ENCODE assay signal across 9 mouse cellular contexts in genomic region chr14:120791828-120792554, GRCm38 (mm10).
DNase-seq lines count a peak whose midpoint lies in the region; ATAC-seq and TF ChIP-seq lines count a peak whose summit lies in the region.
"Had no signal": no experiment of that assay in that cellular context is flagged by ENCODE, and none has a peak within 500 bp of the region (broad histone marks: within the 10 kb centered on the region; RNA-seq: fewer than 3 reads in every experiment).

No protein-coding gene starts in this region.

- peak; percentile 12 for DNase-seq in CD4-positive, CD25-positive, alpha-beta regulatory T cell, adult 2 months (ENCODE audit: low read depth, low spot score)
- DNase-seq in kidney, postnatal 0 days (ENCODE audit: low spot score) = no peak
- DNase-seq in CH12.LX (ENCODE audit: extremely low read depth) = peak; percentile 40
- DNase-seq in embryo, embryonic 10.5 days (ENCODE audit: low spot score) = peak; percentile 50
- DNase-seq in ovary, postnatal 10 days (ENCODE audit: low spot score) = no peak

- 80% methylated on average over 4 of the region's 4 CpGs for WGBS in kidney, postnatal 0 days
- WGBS in kidney, embryonic 16.5 days = 77% methylated on average over 4 of the region's 4 CpGs
- WGBS in midbrain, embryonic 13.5 days = 86% methylated on average over 4 of the region's 4 CpGs

- H3K36me3 ChIP-seq in kidney, postnatal 0 days (ENCODE audit: insufficient read depth, low read length) = no peaks in the 10 kb centered on the region
- H3K36me3 ChIP-seq in kidney, embryonic 16.5 days (ENCODE audit: insufficient read depth, low read length) = no peaks in the 10 kb centered on the region
- no peaks in the 10 kb centered on the region for H3K36me3 ChIP-seq in CH12.LX (replicated peaks in 1 of 2; ENCODE audit: control insufficient read depth in 1 of 2, insufficient read depth in 1 of 2, low read length in 1 of 2)
- no peaks in the 10 kb centered on the region for H3K36me3 ChIP-seq in midbrain, embryonic 13.5 days

- no peaks in the 10 kb centered on the region for H3K9me3 ChIP-seq in kidney, postnatal 0 days (replicated peaks; ENCODE audit: low read length)
- H3K9me3 ChIP-seq in kidney, embryonic 16.5 days (ENCODE audit: low read length) = no peaks in the 10 kb centered on the region
- no peaks in the 10 kb centered on the region for H3K9me3 ChIP-seq in CH12.LX (replicated peaks; ENCODE audit: low read length)
- H3K9me3 ChIP-seq in midbrain, embryonic 13.5 days = no peaks in the 10 kb centered on the region; the same call in 1 of the 2 replicates

- no peak overlapping the region for H3K4me3 ChIP-seq in kidney, postnatal 0 days (replicated peaks; ENCODE audit: low read depth, low read length)
- H3K4me3 ChIP-seq in kidney, embryonic 16.5 days (ENCODE audit: low read length) = no peak overlapping the region
- H3K4me3 ChIP-seq in CH12.LX (replicated peaks in 1 of 3; ENCODE audit: low read depth in 2 of 3, low read length in 2 of 3, poor library complexity in 1 of 3) = no peak overlapping the region
- no peak overlapping the region for H3K4me3 ChIP-seq in midbrain, embryonic 13.5 days (replicated peaks)

- no peak overlapping the region for H3K4me2 ChIP-seq in kidney, postnatal 0 days (ENCODE audit: low read length)
- H3K4me2 ChIP-seq in kidney, embryonic 16.5 days (replicated peaks; ENCODE audit: low read depth, low read length) = no peak overlapping the region
- no peak overlapping the region for H3K4me2 ChIP-seq in CH12.LX (ENCODE audit: insufficient read depth, low read depth, poor library complexity, severe bottlenecking)
- no peak overlapping the region for H3K4me2 ChIP-seq in midbrain, embryonic 13.5 days (replicated peaks)
- H3K4me2 ChIP-seq: hindbrain, embryonic 14.5 days had no signal

- TF ChIP-seq POLR2A in CH12.LX (IDR thresholded peaks at IDR 0.05; ENCODE audit: low read depth, low read length) = no peak

- H3K27ac ChIP-seq in kidney, postnatal 0 days = no peak overlapping the region
- H3K27ac ChIP-seq in kidney, embryonic 16.5 days (ENCODE audit: low read length) = no peak overlapping the region
- H3K27ac ChIP-seq in CH12.LX (ENCODE audit: insufficient read depth, low read depth) = no peak overlapping the region
- no peak overlapping the region for H3K27ac ChIP-seq in midbrain, embryonic 13.5 days
- H3K27ac ChIP-seq: hindbrain, embryonic 14.5 days had no signal

- TF ChIP-seq RAD21 in CH12.LX (IDR thresholded peaks at IDR 0.05; ENCODE audit: low read depth, low read length) = peak; percentile 59

- H3K27me3 ChIP-seq in kidney, postnatal 0 days (ENCODE audit: insufficient read depth, low read length) = no peaks in the 10 kb centered on the region
- no peaks in the 10 kb centered on the region for H3K27me3 ChIP-seq in kidney, embryonic 16.5 days (ENCODE audit: insufficient read depth, low read length)
- no peaks in the 10 kb centered on the region for H3K27me3 ChIP-seq in CH12.LX (replicated peaks)
- no peaks in the 10 kb centered on the region for H3K27me3 ChIP-seq in midbrain, embryonic 13.5 days

- dilution Hi-C loops in CH12.LX (cut with MboI; ENCODE audit: extremely low pct_ligation_motif_present, extremely low pct_unique_long_range_greater_than_20kb, low sequenced_read_pairs) = no loop called here

- in situ Hi-C loops in CH12.LX (cut with MboI; ENCODE audit: low pct_ligation_motif_present, low pct_unique_long_range_greater_than_20kb, low sequenced_read_pairs) = no loop called here

- H3K9ac ChIP-seq in kidney, postnatal 0 days (ENCODE audit: low read depth, low read length) = no peak overlapping the region
- H3K9ac ChIP-seq in kidney, embryonic 16.5 days (replicated peaks; ENCODE audit: low read length) = no peak overlapping the region
- H3K9ac ChIP-seq in CH12.LX (ENCODE audit: insufficient read depth, low read depth) = no peak overlapping the region
- H3K9ac ChIP-seq in midbrain, embryonic 13.5 days (replicated peaks) = no peak overlapping the region
- H3K9ac ChIP-seq: hindbrain, embryonic 14.5 days had no signal

- H3K4me1 ChIP-seq in kidney, postnatal 0 days (replicated peaks; ENCODE audit: insufficient read depth, low read length) = no peaks in the 10 kb centered on the region
- no peaks in the 10 kb centered on the region for H3K4me1 ChIP-seq in kidney, embryonic 16.5 days (ENCODE audit: insufficient read depth, low read length)
- H3K4me1 ChIP-seq in CH12.LX (ENCODE audit: control insufficient read depth in 1 of 2, insufficient read depth in 2 of 2) = peaks cover 0 to 10% of the 10 kb centered on the region in 2 experiments; a peak in 3 of 4 replicates
- no peaks in the 10 kb centered on the region for H3K4me1 ChIP-seq in midbrain, embryonic 13.5 days (replicated peaks)

- H3K79me2 ChIP-seq in CH12.LX (replicated peaks; ENCODE audit: control insufficient read depth, extremely low read depth, insufficient read depth, poor library complexity, severe bottlenecking) = no peaks in the 10 kb centered on the region

- ATAC-seq in CD4-positive, CD25-positive, alpha-beta regulatory T cell, adult 4 months = no peak
- ATAC-seq in kidney, postnatal 0 days (replicated peaks; ENCODE audit: low FRiP score, low read depth) = no peak
- ATAC-seq in kidney, embryonic 16.5 days (ENCODE audit: low FRiP score, low TSS enrichment) = no peak
- ATAC-seq in midbrain, embryonic 13.5 days = no peak

- TF ChIP-seq EP300 in CH12.LX (IDR thresholded peaks at IDR 0.05; ENCODE audit: low read length) = no peak

- TF ChIP-seq CTCF in kidney, postnatal 0 days (IDR thresholded peaks at IDR 0.05; ENCODE audit: low read depth) = peak; percentile 62
- TF ChIP-seq CTCF in CH12.LX (conservative IDR thresholded peaks at IDR 0.05 in 1 of 2, IDR thresholded peaks at IDR 0.05 in 1 of 2; ENCODE audit: low read depth in 2 of 2, low read length in 2 of 2) = peak; percentile 64 to 81

TF ChIP-seq in CH12.LX, 34 proteins besides CTCF, POLR2A, EP300 and RAD21:
- TF ChIP-seq SMC3 (IDR thresholded peaks at IDR 0.05; ENCODE audit: low read depth, low read length) (peak; percentile 48), CHD2 (IDR thresholded peaks at IDR 0.05; ENCODE audit: low read length) (no peak)

Comparison
In these comparisons a context has a peak if more than half of its experiments do, and no peak if none do; other contexts are left out.
1. DNase-seq: peak in CD4-positive, CD25-positive, alpha-beta regulatory T cell, adult 2 months (single experiment), CH12.LX (single experiment) and embryo, embryonic 10.5 days (single experiment); none in kidney, postnatal 0 days (single experiment) and ovary, postnatal 10 days (single experiment).